Mouse (Mus musculus) kidney, postnatal 25 days (tissue): ENCODE data around the gene Ogg1.
"Not testable (repeated sequence)": the region's sequence is repeated elsewhere in the genome, so short reads cannot be mapped to it uniquely, and the experiment has no call there.

Experiments used
- DNase-seq, 2 experiments: peaks; one replicate each; pipeline ENCODE4 v3.0.0; 2021; ENCODE audit warnings: mixed read lengths in 2 of 2

The Ogg1 gene

GRCm38 (mm10) chr6:113332734-113333133 lies 6.0 kb downstream of the Ogg1 start:
- DNase-seq: not testable (repeated sequence)

- peak; percentile 91 to 93 for DNase-seq
Observed at GRCm38 (mm10) chr6:113333137-113333950, 6.6 kb downstream of the Ogg1 start.

- no peak for DNase-seq
Observed at GRCm38 (mm10) chr6:113334216-113334615, 7.4 kb downstream of the Ogg1 start.

GRCm38 (mm10) chr6:113336852-113337620 lies 10.3 kb downstream of the Ogg1 start:
- peak; percentile 63 to 68 for DNase-seq

- DNase-seq: no peak
Observed at GRCm38 (mm10) chr6:113341574-113341973, 14.8 kb downstream of the Ogg1 start.

- no peak for DNase-seq
Observed at GRCm38 (mm10) chr6:113342297-113342696, 15.5 kb downstream of the Ogg1 start.

- peak; percentile 83 to 92 for DNase-seq
Observed at GRCm38 (mm10) chr6:113343177-113344092, 16.7 kb downstream of the Ogg1 start, which contains the start of gene Camk1. Camk1 (minus strand) TSS chr6:113343984.

- DNase-seq: peak; percentile 98
Observed at GRCm38 (mm10) chr6:113344321-113344720, 17.5 kb downstream of the Ogg1 start.

GRCm38 (mm10) chr6:113346897-113347296 lies 20.1 kb downstream of the Ogg1 start:
- DNase-seq: no peak

GRCm38 (mm10) chr6:113350538-113350937 lies 23.8 kb downstream of the Ogg1 start:
- DNase-seq: no peak

GRCm38 (mm10) chr6:113351161-113351560 lies 24.4 kb downstream of the Ogg1 start:
- DNase-seq: no peak

- DNase-seq: no peak
Observed at GRCm38 (mm10) chr6:113351653-113352052, 24.9 kb downstream of the Ogg1 start.

- no peak for DNase-seq
Observed at GRCm38 (mm10) chr6:113352820-113353219, 26.0 kb downstream of the Ogg1 start.

GRCm38 (mm10) chr6:113353696-113354095 lies 26.9 kb downstream of the Ogg1 start:
- no peak for DNase-seq

GRCm38 (mm10) chr6:113361476-113361875 lies 34.7 kb downstream of the Ogg1 start:
- DNase-seq: no peak

GRCm38 (mm10) chr6:113362241-113362640 lies 35.5 kb downstream of the Ogg1 start:
- DNase-seq: no peak

- no peak for DNase-seq
Observed at GRCm38 (mm10) chr6:113364518-113365135, 37.9 kb downstream of the Ogg1 start.

GRCm38 (mm10) chr6:113366639-113367038 lies 39.9 kb downstream of the Ogg1 start:
- DNase-seq: no peak

GRCm38 (mm10) chr6:113367574-113367973 lies 40.8 kb downstream of the Ogg1 start:
- no peak for DNase-seq

GRCm38 (mm10) chr6:113368124-113368523 lies 41.4 kb downstream of the Ogg1 start:
- DNase-seq: no peak

GRCm38 (mm10) chr6:113368577-113368976 lies 41.8 kb downstream of the Ogg1 start:
- DNase-seq: no peak
